Mouse (Mus musculus): ENCODE results near the gene Gdpgp1. TPM values are rescaled to one million over a fixed set of nuclear protein-coding genes. Genes with fewer than 3 reads are reported as not detected.

Gene Gdpgp1
- total RNA-seq (2017) = 3.4 and 4.9 TPM in 2 replicates

DNA sequence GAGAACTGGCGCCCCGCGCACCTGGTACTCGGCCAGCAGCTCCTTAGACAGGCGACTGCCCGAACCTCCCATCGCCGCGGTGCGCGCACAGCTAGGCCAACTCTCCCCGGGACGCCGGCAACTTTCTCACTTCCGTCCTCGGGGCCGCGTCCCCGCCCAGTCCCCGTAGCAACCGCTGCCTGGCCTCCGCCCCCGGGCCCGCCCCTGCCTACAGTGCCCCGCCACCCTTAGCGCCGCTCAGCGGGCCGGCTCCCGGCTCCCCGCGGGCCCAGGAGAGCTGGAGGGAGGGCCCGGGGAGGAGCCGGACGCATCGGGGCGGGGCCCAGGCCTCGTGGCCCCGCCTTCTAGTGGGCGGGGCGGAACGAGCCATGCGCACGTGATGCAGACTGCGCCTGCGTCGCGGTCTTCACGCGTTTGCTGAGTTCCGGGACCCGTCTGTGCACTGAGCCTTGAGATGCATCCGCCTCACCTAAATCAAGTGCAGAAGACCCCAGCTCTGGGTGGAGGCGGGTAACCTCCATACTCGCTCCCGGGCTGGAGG is at the start of gene Gdpgp1, which contains the start of gene Cib1:
Gene Gdpgp1 (plus strand): TSS at position 377 of the 541 bp plus-strand sequence.
Gene Cib1 (minus strand): TSS at position 325 of the 541 bp plus-strand sequence.
- ATAC-seq (ENCODE audit: extremely low read depth, insufficient number of reproducible peaks, low FRiP score, poor library complexity, severe bottlenecking) = peak; percentile 90

DNA sequence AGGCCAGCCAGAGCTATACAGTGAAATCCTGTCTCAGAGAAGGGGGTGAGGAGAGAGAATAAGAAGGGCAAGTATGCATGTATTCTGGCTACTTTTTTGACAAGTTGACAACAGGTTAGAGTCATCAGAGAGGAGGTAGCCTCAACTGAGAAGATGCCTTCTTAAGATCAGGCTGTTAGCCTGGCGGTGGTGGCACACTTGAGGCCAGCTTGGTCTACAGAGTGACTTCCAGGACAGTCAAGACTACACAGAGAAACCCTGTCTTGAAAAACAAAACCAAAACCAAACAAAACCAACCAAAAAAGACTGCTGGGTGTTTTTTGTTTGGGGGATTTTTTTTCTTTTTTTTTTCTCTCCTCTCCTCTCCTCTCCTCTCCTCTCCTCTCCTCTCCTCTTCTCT is 49.2 kb upstream of the Gdpgp1 start:
- no peak for ATAC-seq (ENCODE audit: extremely low read depth, insufficient number of reproducible peaks, low FRiP score, poor library complexity, severe bottlenecking)

DNA sequence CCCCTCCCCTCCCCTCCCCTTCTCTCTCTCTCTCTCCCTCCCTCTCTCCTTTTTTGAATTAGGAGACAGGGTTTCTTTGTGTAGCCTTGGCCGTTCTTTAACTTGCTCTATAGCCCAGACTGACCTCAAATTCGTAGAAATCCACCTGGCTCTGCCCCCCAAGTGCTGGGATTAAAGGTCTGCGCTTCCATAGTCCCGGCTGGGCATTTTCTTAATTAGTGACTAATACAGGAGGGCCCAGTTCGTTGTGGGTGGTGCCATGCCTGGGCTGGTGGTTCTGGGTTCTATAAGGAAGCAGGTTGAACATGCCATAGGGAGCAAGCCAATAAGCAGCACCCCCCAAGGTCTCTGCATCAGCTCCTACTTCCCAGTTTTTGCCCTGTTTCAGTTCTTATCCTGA is 48.7 kb upstream of the Gdpgp1 start:
- no peak for ATAC-seq (ENCODE audit: extremely low read depth, insufficient number of reproducible peaks, low FRiP score, poor library complexity, severe bottlenecking)

DNA sequence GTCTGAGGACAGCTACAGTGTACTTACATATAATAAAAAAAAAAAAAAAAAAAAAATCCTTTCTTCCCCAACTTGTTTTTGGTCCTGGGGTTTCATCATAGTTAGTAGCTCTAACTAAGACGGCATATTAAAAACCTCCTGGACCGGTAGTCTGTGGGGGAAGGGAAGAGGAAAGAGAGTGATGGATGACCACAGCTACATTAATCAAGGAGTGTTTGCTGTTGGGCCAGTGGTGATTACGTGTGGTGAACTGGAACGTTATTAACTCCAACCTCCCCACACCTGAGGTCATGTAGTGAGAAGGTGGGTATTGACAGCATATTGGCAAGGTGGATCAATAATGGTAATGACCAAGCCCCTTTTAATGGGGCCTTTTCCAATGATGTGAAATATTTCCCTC is 48.1 kb upstream of the Gdpgp1 start:
- ATAC-seq (ENCODE audit: extremely low read depth, insufficient number of reproducible peaks, low FRiP score, poor library complexity, severe bottlenecking) = no peak

DNA sequence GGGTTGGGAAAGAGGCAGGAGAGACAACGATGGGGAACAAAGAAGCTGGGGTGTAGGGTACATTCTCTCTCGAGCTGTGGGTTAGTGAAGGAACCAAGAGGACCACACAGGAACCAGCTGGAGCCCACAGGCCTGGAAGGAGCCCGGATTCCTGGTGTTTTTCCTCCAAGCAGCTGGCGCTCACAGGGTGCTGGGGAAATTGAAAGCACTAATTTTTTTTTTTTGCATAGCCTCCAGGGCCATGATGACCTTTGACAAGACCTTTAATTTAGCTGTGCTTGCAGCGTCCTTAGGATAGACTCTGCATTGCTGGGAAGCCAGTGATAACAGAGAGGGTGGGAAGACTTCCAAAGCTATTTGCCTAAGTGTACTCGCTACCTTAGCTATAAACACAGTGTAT is 47.7 kb upstream of the Gdpgp1 start:
- no peak for ATAC-seq (ENCODE audit: extremely low read depth, insufficient number of reproducible peaks, low FRiP score, poor library complexity, severe bottlenecking)

DNA sequence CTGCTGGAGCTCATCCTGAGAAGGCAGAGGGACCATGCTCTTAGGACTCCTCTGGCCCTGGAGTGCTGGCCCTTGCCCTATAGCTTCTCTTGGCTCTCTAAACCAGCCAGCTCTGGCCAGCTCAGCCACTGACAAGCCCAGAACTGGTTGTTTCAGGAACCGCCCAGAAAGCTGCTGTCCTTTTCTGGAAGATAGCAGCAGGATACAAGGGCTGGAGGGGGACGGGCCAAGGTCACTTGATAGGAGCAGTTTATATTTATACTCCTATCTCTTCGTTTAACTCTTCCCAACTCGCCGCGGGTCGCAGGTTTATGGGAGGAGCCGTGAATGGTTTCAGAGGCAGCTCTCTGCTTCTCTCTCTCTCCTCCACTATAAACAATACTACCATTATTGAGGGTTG is 46.6 kb upstream of the Gdpgp1 start:
- no peak for ATAC-seq (ENCODE audit: extremely low read depth, insufficient number of reproducible peaks, low FRiP score, poor library complexity, severe bottlenecking)

DNA sequence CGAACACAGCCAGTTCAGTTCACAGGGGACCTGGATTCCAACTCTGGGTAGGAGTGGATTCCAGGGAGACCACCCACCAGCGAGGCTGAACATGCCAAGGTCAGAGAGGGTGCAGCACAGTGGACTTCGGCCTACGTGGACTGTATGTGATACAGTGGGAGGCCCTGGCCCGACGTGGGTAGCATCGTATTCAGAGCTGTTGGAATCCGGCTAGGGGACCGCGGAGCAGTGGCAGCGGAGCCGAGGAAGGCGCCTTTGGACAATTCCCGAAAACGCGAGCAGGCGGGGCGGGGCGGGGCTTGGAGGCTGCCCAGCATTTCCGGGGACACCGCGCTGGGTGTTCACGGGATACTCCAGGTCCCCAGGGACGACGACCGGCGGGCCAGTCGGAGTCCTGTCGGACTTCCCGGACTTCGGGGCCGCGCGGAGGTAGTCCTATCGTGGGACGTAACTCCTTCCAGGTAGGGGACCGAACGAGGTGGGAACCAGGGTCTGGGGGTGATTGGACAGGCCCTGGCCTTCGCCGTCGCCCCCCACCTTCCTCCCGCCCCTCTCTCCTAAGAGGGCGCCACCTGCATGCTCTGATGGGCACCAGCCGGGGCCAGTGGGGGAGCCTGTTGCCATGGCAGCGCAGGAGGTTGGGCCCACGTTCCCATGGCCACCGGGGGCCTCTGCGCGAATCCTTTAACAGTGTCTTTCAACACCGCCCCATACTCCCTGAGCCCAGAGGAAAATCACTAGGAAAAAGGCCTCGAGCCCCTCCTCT is 46.0 kb upstream of the Gdpgp1 start, which contains the start of gene Sema4b:
Gene Sema4b (plus strand): TSS at position 311 of the 766 bp plus-strand sequence.
- ATAC-seq (ENCODE audit: extremely low read depth, insufficient number of reproducible peaks, low FRiP score, poor library complexity, severe bottlenecking) = peak; percentile 50

DNA sequence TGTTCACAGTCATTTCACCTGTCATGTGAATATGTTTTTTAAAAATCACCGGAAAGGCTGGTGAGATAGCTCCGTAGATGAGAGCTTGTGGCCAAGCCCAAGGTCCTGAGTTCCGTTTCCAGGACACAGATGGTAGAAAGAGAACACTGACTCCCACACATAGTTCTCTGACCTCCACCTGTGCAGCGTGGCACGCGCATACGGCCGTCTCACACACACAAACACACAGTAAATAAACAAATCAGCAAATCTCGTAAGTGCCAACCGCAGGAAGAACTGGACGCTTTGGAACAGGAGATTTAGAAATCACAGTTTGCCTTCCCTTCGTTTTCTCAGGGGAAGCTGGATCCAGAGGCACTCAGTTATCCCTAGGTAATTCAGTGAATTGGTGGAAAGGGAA is 45.2 kb upstream of the Gdpgp1 start:
- ATAC-seq (ENCODE audit: extremely low read depth, insufficient number of reproducible peaks, low FRiP score, poor library complexity, severe bottlenecking) = no peak

DNA sequence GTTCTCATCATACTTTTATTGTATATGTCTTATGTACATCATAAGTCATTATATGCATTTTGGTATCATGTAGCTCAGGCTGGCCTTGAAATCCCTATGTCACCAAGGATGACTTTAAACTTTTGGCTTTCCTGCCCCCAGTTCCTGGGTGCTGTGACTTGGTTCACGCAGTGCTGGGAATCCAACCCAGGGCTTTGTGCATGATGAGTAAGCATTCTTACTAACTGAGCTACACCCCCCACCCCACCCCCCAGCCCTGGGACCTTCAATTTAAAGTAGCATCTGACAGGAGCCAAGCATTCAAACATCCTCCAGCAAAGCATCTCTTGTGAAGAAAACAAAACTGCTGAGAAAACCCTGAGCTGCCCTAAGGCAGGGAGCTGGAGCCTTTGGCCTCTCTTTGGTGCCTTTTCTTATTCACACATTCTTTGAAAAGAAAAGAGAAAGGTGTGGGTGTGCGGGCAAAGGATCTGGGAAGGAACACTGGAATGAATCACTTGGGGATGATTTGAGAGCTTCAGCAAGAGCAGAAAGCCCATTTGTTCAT is 44.0 kb upstream of the Gdpgp1 start:
- ATAC-seq (ENCODE audit: extremely low read depth, insufficient number of reproducible peaks, low FRiP score, poor library complexity, severe bottlenecking) = no peak

DNA sequence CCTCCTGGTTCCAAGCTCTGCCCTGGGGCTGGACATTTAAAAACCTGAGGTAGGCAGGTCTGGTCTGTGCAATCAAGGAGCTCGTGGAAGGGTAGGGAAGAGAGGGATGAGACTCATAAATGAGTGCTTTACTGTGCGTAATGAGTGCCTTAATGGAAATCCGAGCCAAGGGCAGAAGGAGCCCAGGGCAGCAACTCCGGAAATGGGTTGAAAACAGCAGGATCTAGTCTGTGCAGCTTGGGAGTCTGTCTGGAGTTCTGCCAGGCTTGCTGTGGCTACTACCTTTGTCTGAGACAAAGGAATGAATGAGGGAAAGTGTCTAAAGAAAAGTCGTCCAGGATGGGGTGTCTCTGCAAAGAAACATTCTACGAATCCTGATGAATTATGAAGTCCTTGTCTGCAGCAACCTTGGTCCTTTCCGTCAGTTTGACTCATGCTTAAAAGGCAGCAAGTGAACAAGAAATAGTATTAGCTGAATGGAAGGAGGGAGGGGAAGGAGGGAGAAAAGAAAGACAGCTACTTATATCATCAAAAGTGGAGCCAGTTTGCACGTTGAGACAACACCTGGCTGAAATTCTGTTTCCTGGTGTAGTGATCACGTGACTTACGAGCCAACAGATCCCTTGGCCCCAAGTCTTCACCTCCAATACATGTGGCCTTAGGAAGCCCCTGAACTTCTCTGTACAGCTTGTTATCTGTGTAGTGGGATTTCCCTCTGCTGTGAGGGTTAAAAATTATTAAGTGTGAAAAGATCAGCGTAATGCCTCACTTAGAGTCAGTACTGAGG is 43.3 kb upstream of the Gdpgp1 start:
- no peak for ATAC-seq (ENCODE audit: extremely low read depth, insufficient number of reproducible peaks, low FRiP score, poor library complexity, severe bottlenecking)

DNA sequence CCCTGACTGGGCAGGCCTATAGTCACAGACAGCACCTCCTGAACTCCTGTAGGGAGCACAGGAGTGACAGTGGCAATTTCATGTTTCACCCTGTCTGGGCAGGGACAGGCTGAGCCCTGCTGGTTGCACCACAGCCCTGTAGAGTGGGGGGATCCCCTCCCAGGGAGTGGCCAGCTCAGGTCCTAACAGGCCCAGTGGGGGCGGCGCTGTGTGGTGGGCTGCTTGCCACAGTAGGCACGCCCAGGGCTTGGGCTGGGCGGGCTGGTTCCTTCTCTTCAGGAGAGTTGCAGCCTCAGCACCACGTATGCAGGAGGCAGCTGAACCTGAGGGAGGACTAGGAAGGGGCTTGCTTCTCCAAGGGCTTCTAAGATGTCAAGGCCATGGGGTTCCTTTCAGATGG is 41.2 kb upstream of the Gdpgp1 start:
- ATAC-seq (ENCODE audit: extremely low read depth, insufficient number of reproducible peaks, low FRiP score, poor library complexity, severe bottlenecking) = peak; percentile 37

DNA sequence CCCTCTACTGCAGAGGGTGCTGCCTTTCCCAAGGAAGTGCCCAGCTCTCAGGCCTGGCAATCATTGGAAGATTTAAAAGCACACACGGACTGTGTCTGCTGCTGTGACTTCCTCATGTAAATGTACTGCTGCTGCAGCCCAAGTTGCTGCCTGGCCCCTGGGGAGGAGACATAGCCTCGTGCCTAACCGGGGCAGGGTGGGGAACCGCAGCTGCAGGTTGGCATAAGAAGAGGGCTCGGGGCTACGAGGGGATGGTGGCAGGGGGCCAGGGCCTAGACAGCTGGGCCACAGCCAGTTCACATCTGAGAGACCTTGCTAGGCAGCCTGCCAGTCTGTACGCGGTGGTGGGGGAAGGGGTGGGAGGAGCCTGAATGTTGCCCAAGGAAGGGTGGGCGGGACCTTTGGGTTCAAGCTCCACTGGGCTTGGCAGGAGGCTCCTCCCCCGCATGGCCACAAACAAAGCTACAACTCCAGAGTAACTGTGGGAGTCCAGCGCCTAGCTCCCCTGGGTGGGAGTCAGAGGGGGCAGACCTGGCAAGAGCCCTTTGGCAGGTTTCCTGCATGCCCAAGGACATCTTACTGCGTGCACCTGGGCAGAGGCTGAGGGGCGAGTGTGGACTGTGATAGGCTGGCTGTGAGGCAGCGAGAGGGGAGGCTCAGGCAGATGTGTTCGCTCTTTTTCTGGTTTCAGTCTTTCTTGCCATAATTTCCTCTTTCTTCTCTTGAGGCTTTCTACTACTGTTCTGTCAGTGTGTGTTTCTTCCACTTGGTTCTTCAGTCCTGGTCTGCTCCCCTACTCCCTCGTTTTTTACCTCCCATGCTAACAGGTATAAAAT is 40.2 kb upstream of the Gdpgp1 start:
- ATAC-seq (ENCODE audit: extremely low read depth, insufficient number of reproducible peaks, low FRiP score, poor library complexity, severe bottlenecking) = peak; percentile 69

DNA sequence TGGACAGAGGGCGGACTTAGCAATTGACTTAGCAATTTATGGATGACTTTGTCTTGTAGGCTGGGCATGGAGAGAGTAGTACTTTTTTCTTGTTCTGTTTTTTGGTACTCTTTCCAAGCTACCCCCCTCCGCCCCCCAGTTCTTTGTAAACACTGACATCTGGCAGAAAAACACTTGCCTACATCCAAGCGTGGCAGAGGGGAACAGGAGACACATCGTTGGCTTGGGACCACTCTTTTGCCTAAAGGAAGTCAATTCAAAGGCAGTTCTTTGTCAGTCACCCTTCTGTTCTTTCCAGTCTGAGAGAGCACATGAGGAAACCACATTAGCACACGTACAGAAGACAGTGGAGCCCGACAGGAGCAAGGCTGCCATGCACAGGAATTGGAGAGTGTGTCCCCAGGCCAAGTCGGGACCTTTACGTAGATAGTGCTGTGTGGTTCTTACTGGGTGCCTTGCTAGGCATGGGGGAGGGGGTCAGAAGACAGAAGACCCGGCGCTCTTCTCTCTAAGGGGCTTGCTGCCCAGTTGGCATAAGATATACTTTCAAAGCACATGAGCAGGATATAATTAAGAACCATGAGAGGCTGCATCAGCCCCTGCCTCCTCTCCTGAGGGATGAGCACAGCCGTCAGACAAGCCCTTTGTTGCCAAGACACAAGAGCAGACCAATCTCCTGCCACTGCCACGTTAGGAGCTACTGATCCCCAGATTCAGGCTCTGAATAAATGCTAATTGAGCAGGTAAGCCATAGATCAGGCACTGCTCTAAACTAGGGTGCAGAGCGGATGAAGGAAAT is 38.5 kb upstream of the Gdpgp1 start:
- ATAC-seq (ENCODE audit: extremely low read depth, insufficient number of reproducible peaks, low FRiP score, poor library complexity, severe bottlenecking) = no peak

DNA sequence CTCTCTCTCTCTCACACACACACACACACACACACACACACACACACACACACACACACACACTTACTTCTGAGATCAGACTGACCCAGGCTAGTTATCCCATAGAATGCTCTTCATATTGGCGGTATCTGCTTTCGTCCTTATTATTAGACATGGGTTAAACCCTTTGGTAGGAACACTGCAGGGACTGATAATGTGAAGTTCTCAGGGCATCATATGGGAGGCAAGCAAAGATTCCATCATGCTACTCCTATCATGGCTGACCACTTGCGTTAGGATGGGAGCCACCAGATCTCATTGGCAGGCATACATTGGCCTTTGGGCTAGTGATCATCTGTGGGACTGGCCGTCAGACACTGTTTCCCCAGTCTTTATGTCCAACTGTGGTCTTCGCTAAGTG is 37.5 kb upstream of the Gdpgp1 start:
- no peak for ATAC-seq (ENCODE audit: extremely low read depth, insufficient number of reproducible peaks, low FRiP score, poor library complexity, severe bottlenecking)

DNA sequence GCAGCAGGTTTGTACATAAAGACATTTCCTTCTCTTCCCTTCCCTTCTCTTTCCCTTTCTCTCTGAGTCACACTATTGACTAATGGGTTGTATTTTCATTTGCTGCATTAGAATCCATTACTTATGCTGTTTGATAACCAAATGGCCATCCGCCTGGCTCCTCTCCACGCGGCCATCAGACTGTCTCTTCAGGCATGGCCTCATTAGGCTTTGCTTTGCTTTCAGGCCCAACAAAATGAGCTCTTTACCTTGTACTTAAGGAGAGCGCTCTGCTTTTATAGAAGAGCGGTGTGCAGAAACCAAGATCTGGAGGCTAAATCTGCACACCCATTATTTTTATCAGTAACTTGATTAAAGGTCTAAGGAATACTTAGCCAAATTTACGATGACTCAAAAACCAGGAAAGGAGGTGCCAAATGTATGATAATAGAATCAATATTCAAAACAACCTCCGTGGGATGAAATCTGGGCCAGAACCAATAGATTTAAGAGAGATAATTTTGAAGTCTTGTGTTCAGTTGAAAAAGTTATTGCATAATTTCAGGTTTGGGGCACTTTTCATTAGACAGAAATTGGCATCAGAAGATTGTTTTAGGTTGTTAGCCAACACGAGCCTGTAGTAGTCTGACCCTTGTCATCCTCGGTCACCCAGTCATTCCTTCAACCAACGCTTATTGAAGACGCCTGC is 36.9 kb upstream of the Gdpgp1 start:
- ATAC-seq (ENCODE audit: extremely low read depth, insufficient number of reproducible peaks, low FRiP score, poor library complexity, severe bottlenecking) = no peak

DNA sequence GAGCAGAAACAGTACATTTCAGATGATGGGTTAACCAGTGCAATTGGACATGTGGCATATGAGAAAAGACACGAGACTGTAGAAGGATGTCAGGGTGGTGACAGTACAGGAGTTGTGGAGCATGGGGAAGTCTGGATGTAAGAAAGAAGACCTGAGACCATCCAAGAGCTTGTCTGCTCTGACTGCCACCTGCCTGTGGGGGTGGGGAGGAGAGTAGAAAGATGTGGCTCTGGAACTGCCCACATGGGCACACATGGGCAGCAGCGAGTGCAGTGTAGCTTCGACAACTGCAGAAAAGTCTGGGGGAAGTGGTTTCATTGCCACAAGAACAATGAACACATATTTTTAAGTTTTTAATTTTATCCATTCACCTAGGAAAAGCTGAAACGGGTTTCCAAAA is 35.3 kb upstream of the Gdpgp1 start:
- peak; percentile 45; the same call in 1 of the 2 replicates for ATAC-seq (ENCODE audit: extremely low read depth, insufficient number of reproducible peaks, low FRiP score, poor library complexity, severe bottlenecking)

DNA sequence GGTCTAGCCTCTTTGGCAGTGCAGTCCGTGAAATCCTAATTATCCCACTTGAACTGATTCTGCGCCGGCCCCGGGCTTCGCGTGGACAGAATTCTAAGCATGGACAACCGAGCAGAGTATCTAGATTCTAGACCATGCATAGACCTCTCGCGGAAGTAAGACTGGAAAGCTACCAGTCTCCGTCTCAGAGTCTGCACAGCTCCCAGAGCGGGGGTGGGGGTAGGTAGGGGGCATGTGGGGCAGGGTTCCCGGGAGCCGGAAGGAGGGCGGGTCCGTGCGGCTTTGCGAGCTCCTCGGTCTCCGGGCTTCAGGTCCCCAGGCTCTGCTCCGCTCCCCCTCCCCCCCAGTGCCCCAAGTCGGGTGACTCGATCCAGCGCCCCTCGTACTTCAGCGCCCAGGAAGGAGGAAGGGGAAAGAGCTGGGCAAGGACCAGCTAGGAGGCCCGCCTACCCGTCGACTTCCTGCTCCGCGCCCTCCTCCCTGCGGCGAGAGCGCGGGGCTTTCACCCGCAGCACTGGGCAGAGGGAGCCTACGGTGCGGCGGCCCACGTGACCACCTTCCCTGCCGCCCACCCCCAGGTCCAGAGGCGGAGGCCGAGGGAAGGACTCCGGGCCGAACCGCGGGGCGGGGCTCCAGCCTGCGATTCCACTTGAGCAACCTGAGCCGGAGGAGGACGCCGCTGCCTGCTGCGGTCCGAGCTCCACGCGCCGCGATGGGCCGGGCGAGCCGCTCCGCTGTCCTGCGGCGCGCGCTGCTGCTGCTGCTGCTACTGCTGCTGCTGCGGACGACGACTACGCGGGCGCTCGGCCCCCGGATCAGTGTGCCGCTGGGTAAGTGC is 34.5 kb upstream of the Gdpgp1 start:
- ATAC-seq (ENCODE audit: extremely low read depth, insufficient number of reproducible peaks, low FRiP score, poor library complexity, severe bottlenecking) = peak; percentile 52
